Mouse (Mus musculus): ENCODE measurements around the gene Uck2.

Uck2 gene

GRCm38 (mm10) chr1:167249881-167250280, 35.2 kb downstream of the Uck2 start:
- DNase-seq: no peak

GRCm38 (mm10) chr1:167249252-167249651, 35.9 kb downstream of the Uck2 start:
- no peak for DNase-seq

- no peak for DNase-seq
Measured at GRCm38 (mm10) chr1:167247886-167248285, 37.2 kb downstream of the Uck2 start.

GRCm38 (mm10) chr1:167246976-167247375, 38.1 kb downstream of the Uck2 start:
- no peak for DNase-seq

GRCm38 (mm10) chr1:167246275-167246674, 38.8 kb downstream of the Uck2 start:
- DNase-seq: no peak

GRCm38 (mm10) chr1:167245180-167245641, 39.9 kb downstream of the Uck2 start:
- no peak for DNase-seq

GRCm38 (mm10) chr1:167242191-167242681, 42.9 kb downstream of the Uck2 start:
- DNase-seq: no peak

GRCm38 (mm10) chr1:167241487-167241886, 43.6 kb downstream of the Uck2 start:
- DNase-seq: no peak

GRCm38 (mm10) chr1:167240361-167240760, 44.8 kb downstream of the Uck2 start:
- peak in 1 of 2 experiments; percentile 33 for DNase-seq

- peak; percentile 46 to 55 for DNase-seq
Measured at GRCm38 (mm10) chr1:167239916-167240315, 45.2 kb downstream of the Uck2 start.

- no peak for DNase-seq
Measured at GRCm38 (mm10) chr1:167237798-167238197, 47.3 kb downstream of the Uck2 start.

GRCm38 (mm10) chr1:167236790-167237189, 48.3 kb downstream of the Uck2 start:
- DNase-seq: no peak

- DNase-seq: no peak
Measured at GRCm38 (mm10) chr1:167234344-167234743, 50.8 kb downstream of the Uck2 start.

- no peak for DNase-seq
Measured at GRCm38 (mm10) chr1:167232918-167233317, 52.2 kb downstream of the Uck2 start.

GRCm38 (mm10) chr1:167231612-167232283, 53.4 kb downstream of the Uck2 start:
- DNase-seq: peak in 1 of 2 experiments; percentile 46

GRCm38 (mm10) chr1:167230930-167231611, 54.0 kb downstream of the Uck2 start:
- no peak for DNase-seq

GRCm38 (mm10) chr1:167222382-167223010, 62.6 kb downstream of the Uck2 start:
- no peak for DNase-seq

- peak; percentile 87 to 95 for DNase-seq
Measured at GRCm38 (mm10) chr1:167220303-167221174, 64.6 kb downstream of the Uck2 start.

GRCm38 (mm10) chr1:167215460-167215859, 69.7 kb downstream of the Uck2 start:
- no peak for DNase-seq

GRCm38 (mm10) chr1:167212710-167213109, 72.4 kb downstream of the Uck2 start:
- DNase-seq: no peak

- peak; percentile 77 to 86 for DNase-seq
Measured at GRCm38 (mm10) chr1:167211979-167212614, 73.0 kb downstream of the Uck2 start.

- DNase-seq: no peak
Measured at GRCm38 (mm10) chr1:167208816-167209215, 76.3 kb downstream of the Uck2 start.
